Mouse (Mus musculus): ENCODE measurements around the gene Clybl. TPM values are rescaled to one million over a fixed set of nuclear protein-coding genes. Genes with fewer than 3 reads are reported as not detected.

The Clybl gene
- polyA plus RNA-seq, 2 experiments = 13.3 to 20.4 TPM

DNA sequence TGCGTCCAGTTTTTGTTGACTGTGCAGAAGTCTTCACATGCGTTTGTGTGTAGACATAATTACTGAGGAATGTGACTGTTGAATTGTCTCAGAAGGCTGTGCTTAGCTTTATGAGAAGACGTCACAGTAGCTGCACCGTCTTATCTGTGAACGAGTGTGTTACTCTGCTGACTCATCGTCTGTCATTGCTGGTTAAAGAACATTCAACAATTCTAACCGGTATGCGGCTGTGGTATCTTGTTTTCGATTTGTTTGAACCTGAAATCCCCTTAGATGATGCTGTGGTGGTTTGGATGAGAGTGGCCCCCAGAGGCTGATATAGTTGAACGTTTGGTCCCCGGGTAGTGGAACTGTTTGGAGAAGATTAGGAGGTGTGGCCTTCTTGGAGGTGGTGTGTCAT lies 2.5 kb downstream of the Clybl start:
- no peak overlapping the region for H3K4me3 ChIP-seq (replicated peaks; ENCODE audit: low read length)
- H3K9me3 ChIP-seq (ENCODE audit: control insufficient read depth, low read length) = no peaks in the 10 kb centered on the region
- H3K4me1 ChIP-seq (ENCODE audit: control insufficient read depth, insufficient read depth, low read length) = 0 out of 2 replicates have a peak, but pooled peaks cover 2% of the 10 kb centered on the region
- DNase-seq (ENCODE audit: low spot score) (no peak), ATAC-seq (ENCODE audit: low FRiP score, low read depth) (no peak)
- WGBS = 84% methylated on average over 11 of the region's 11 CpGs
- H3K4me2 ChIP-seq (replicated peaks; ENCODE audit: low read depth, low read length, severe bottlenecking) = no peak overlapping the region
- H3K27me3 ChIP-seq (ENCODE audit: control insufficient read depth, insufficient read depth, low read length) = no peaks in the 10 kb centered on the region
- no peak overlapping the region for H3K27ac ChIP-seq (replicated peaks; ENCODE audit: low read depth, low read length)
- no peak overlapping the region for H3K9ac ChIP-seq (ENCODE audit: low read depth, low read length, severe bottlenecking)
- H3K36me3 ChIP-seq (ENCODE audit: control insufficient read depth, insufficient read depth, low read length) = no peaks in the 10 kb centered on the region
- TF ChIP-seq POLR2A (IDR thresholded peaks at IDR 0.05; ENCODE audit: borderline replicate concordance, extremely low read depth, insufficient read depth, insufficient read length) = no peak

DNA sequence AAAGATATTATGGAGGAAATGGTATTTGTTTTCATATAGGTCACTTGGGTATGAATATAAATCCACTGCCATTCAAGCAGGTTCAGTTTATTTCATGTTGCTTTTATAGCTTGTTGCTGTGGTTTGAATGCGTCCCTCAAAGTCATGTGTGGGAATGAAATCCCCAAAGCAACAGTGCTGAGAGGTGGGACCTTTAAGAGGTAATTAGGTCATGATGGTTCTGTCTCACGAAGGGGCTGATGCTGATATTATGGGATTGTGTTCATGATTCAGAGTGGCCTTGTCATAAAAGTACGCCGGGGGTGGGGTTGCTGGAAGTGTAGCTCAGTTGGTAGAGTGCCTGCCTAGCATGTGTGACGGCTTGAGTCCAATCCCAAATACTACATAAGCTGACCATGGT lies 6.7 kb downstream of the Clybl start:
- H3K4me1 ChIP-seq (ENCODE audit: control insufficient read depth, insufficient read depth, low read length) = no peaks in the 10 kb centered on the region
- WGBS = 22% methylated on average over 5 of the region's 5 CpGs
- H3K36me3 ChIP-seq (ENCODE audit: control insufficient read depth, insufficient read depth, low read length) = no peaks in the 10 kb centered on the region
- no peak overlapping the region for H3K27ac ChIP-seq (replicated peaks; ENCODE audit: low read depth, low read length)
- no peak overlapping the region for H3K9ac ChIP-seq (ENCODE audit: low read depth, low read length, severe bottlenecking)
- ATAC-seq (ENCODE audit: low FRiP score, low read depth) (0 out of 2 replicates have a peak, but pooled peaks have one; percentile 16), DNase-seq (ENCODE audit: low spot score) (no peak)
- H3K4me3 ChIP-seq (replicated peaks; ENCODE audit: low read length) = no peak overlapping the region
- H3K4me2 ChIP-seq (replicated peaks; ENCODE audit: low read depth, low read length, severe bottlenecking) = no peak overlapping the region
- no peak for TF ChIP-seq POLR2A (IDR thresholded peaks at IDR 0.05; ENCODE audit: borderline replicate concordance, extremely low read depth, insufficient read depth, insufficient read length)
- H3K9me3 ChIP-seq (ENCODE audit: control insufficient read depth, low read length) = no peaks in the 10 kb centered on the region
- no peaks in the 10 kb centered on the region for H3K27me3 ChIP-seq (ENCODE audit: control insufficient read depth, insufficient read depth, low read length)

DNA sequence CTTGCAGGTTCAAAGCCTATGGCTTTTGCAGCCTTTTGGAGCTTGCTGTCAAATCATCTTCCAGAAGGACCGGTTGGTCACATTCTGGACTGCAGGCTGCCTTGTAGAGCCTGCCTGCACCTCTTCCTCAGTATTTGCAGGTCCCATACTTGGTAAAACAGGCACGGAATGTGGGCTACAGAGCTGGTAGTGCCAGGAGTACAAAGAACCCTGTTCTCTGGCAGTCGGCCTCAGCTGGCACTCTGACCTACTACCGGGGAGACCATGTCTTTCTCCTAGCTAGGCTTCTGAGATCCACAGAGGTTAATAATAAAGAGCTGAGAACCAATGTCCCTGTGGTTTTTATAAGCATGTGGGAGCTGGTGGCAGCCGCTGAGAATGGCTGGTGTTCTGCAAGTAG lies 8.4 kb downstream of the Clybl start:
- ATAC-seq (ENCODE audit: low FRiP score, low read depth) (no peak), DNase-seq (ENCODE audit: low spot score) (no peak)
- WGBS = 75% methylated on average over 5 of the region's 5 CpGs
- Histone ChIP-seq H3K4me2 (replicated peaks; ENCODE audit: low read depth, low read length, severe bottlenecking) (no peak overlapping the region), H3K4me3 (replicated peaks; ENCODE audit: low read length) (no peak overlapping the region), H3K9me3 (ENCODE audit: control insufficient read depth, low read length) (no peaks in the 10 kb centered on the region), H3K9ac (ENCODE audit: low read depth, low read length, severe bottlenecking) (no peak overlapping the region), H3K36me3 (ENCODE audit: control insufficient read depth, insufficient read depth, low read length) (no peaks in the 10 kb centered on the region), H3K4me1 (ENCODE audit: control insufficient read depth, insufficient read depth, low read length) (no peaks in the 10 kb centered on the region), H3K27ac (replicated peaks; ENCODE audit: low read depth, low read length) (no peak overlapping the region), H3K27me3 (ENCODE audit: control insufficient read depth, insufficient read depth, low read length) (0 out of 2 replicates have a peak, but pooled peaks cover 4% of the 10 kb centered on the region)
- TF ChIP-seq POLR2A (IDR thresholded peaks at IDR 0.05; ENCODE audit: borderline replicate concordance, extremely low read depth, insufficient read depth, insufficient read length) = no peak

DNA sequence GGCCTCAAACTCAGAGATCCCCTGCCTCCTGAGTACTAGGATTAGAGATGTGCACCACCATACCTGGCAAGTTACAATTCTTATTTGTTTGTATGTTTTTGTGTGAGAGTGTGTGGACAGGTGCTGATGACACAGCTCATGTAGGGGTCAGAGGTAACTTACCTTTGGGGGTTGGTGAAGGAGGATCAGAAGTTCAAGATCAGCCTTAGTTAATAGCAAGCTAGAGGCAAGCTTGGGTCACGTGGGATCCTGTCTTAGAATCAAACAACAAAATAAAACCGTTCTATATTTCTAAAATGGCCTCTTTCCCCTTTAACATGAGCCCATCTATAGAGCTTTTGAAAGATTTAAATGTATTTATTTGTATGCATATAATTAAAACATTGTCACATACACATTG lies 9.0 kb downstream of the Clybl start:
- DNase-seq (ENCODE audit: low spot score) (no peak), ATAC-seq (ENCODE audit: low FRiP score, low read depth) (no peak)
- Histone ChIP-seq H3K4me2 (replicated peaks; ENCODE audit: low read depth, low read length, severe bottlenecking) (no peak overlapping the region), H3K27me3 (ENCODE audit: control insufficient read depth, insufficient read depth, low read length) (0 out of 2 replicates have a peak, but pooled peaks cover 4% of the 10 kb centered on the region), H3K27ac (replicated peaks; ENCODE audit: low read depth, low read length) (no peak overlapping the region), H3K9ac (ENCODE audit: low read depth, low read length, severe bottlenecking) (no peak overlapping the region), H3K9me3 (ENCODE audit: control insufficient read depth, low read length) (no peaks in the 10 kb centered on the region), H3K4me3 (replicated peaks; ENCODE audit: low read length) (no peak overlapping the region), H3K4me1 (ENCODE audit: control insufficient read depth, insufficient read depth, low read length) (no peaks in the 10 kb centered on the region), H3K36me3 (ENCODE audit: control insufficient read depth, insufficient read depth, low read length) (no peaks in the 10 kb centered on the region)
- no peak for TF ChIP-seq POLR2A (IDR thresholded peaks at IDR 0.05; ENCODE audit: borderline replicate concordance, extremely low read depth, insufficient read depth, insufficient read length)
- WGBS = 25% methylated on average over 2 of the region's 2 CpGs

DNA sequence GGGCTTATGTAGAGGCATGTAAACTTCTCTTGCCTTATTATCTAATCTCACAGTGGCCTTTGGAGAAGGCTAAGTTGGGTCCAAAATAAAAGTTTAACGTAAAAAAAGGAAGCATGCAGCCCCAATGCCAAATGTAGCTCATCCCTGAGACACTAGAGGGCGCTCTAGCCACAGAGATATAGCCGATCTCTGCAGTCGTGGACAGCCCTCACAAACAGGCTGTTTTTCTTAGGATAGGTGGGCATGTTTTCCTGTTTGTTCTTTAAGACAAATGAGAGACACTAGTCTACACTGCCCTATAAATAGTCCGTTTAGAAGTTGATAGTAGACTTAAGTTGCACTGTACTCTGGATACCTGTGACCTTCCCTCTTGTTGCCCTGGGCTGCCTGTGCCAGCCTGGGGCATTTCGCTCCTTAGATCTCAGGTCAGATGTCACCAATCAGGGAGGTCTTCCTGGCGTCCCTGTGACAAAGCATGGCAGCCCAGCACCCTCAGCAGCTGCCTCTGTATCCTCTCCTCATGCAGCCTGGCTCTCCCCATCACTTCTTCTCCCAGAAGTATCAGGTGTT lies 9.5 kb downstream of the Clybl start:
- H3K27ac ChIP-seq (replicated peaks; ENCODE audit: low read depth, low read length) = no peak overlapping the region
- TF ChIP-seq POLR2A (IDR thresholded peaks at IDR 0.05; ENCODE audit: borderline replicate concordance, extremely low read depth, insufficient read depth, insufficient read length) = no peak
- H3K9me3 ChIP-seq (ENCODE audit: control insufficient read depth, low read length) = no peaks in the 10 kb centered on the region
- DNase-seq (ENCODE audit: low spot score) (peak; percentile 63), ATAC-seq (ENCODE audit: low FRiP score, low read depth) (peak; percentile 6; the same call in 1 of the 2 replicates)
- no peak overlapping the region for H3K4me2 ChIP-seq (replicated peaks; ENCODE audit: low read depth, low read length, severe bottlenecking)
- no peaks in the 10 kb centered on the region for H3K4me1 ChIP-seq (ENCODE audit: control insufficient read depth, insufficient read depth, low read length)
- 18% methylated on average over 7 of the region's 7 CpGs for WGBS
- no peak overlapping the region for H3K4me3 ChIP-seq (replicated peaks; ENCODE audit: low read length)
- H3K27me3 ChIP-seq (ENCODE audit: control insufficient read depth, insufficient read depth, low read length) = 0 out of 2 replicates have a peak, but pooled peaks cover 4% of the 10 kb centered on the region
- no peak overlapping the region for H3K9ac ChIP-seq (ENCODE audit: low read depth, low read length, severe bottlenecking)
- H3K36me3 ChIP-seq (ENCODE audit: control insufficient read depth, insufficient read depth, low read length) = no peaks in the 10 kb centered on the region

Data from limb, embryonic 14.5 days (tissue).